Mouse (Mus musculus) megakaryocyte, embryonic 14.5 days (primary cell): ENCODE measurements around the gene Cryl1.

ENCODE experiments used
- FLI1 ChIP-seq: IDR thresholded peaks from 2 replicates; pipeline ENCODE4 v1.6.1; 2012; ENCODE audit warnings: low read length, inconsistent platforms, mixed read lengths
- GATA1 ChIP-seq: IDR thresholded peaks from 3 replicates; pipeline ENCODE4 v1.6.1; 2012; ENCODE audit warnings: mixed read lengths, low read length, inconsistent platforms, borderline replicate concordance

- TF ChIP-seq GATA1 (no peak), FLI1 (no peak)
These were observed 126.0 kb downstream of the Cryl1 start for GRCm38 (mm10) chr14:57272341-57272740.
